Mouse (Mus musculus): ENCODE measurements around the gene Ptov1. TPM values are rescaled to one million over a fixed set of nuclear protein-coding genes. Genes with fewer than 3 reads are reported as not detected.

The Ptov1 gene
- total and polyA plus RNA-seq, 3 experiments: 33.2 to 145 (median 75.4) TPM

DNA sequence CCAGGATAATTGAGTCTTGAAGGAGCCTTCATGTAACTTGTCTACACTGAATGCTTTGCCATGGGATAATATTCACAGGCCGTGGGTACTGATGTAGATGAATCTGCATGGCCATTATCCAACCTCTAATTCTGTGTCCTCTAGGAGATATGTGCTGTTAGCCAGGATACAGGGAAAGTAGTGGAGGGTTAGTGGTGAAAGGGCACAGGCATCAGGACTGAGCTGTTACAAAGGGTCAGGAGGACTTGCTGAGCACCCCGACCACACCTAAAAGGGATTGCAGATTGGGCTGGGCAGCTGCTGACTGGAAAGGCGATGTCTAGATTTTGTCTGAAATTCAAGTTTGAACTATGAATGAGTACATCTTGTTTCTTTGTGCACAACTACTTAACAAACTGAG lies 49.1 kb downstream of the Ptov1 start:
- Histone ChIP-seq H3K4me3 (ENCODE audit: low read depth, low read length) (no peak overlapping the region; the same call in 1 of the 2 replicates), H3K9me3 (replicated peaks) (no peaks in the 10 kb centered on the region), H3K4me1 (ENCODE audit: insufficient read depth, low read depth, low read length) (peaks cover 76% of the 10 kb centered on the region), H3K36me3 (replicated peaks) (peaks cover 85% of the 10 kb centered on the region), H3K27me3 (ENCODE audit: insufficient read depth, low read length) (no peaks in the 10 kb centered on the region)
- no peak for DNase-seq (ENCODE audit: low spot score)
- ATAC-seq (ENCODE audit: extremely low read depth, insufficient number of reproducible peaks, low FRiP score, poor library complexity, severe bottlenecking): no peak
- no peak for TF ChIP-seq GATA1 (IDR thresholded peaks at IDR 0.05; ENCODE audit: borderline replicate concordance, low read length)
- TF ChIP-seq CTCF (IDR thresholded peaks at IDR 0.05; ENCODE audit: low read depth, low read length): no peak
- no peak for TF ChIP-seq POLR2AphosphoS5 (IDR thresholded peaks at IDR 0.05; ENCODE audit: insufficient replicate concordance, low read depth, low read length)
- TF ChIP-seq TAL1 (conservative IDR thresholded peaks at IDR 0.05; ENCODE audit: low read depth, low read length): no peak
- TF ChIP-seq GATA2 (IDR thresholded peaks at IDR 0.05; ENCODE audit: borderline replicate concordance, low read depth, low read length): no peak

DNA sequence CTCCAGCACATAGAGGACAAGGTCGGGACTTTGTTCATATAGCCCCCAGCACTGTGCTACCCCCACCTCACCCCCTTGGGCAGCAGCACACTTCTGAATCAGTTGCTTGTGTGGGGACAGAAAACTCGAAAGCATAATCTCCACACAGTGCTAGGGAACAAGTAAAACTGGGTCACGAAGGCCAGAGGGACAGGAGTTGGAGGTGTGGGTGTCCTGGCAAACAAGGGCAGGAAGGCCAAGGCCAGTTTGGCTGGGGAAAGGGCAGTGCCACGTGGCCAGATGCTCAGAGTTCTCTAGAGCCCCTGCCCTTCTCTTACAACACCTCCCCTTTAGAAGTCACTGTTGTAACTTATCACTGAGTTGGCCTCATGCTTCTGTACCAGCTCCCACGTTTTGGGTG lies 49.7 kb downstream of the Ptov1 start:
- DNase-seq (ENCODE audit: low spot score) (no peak), ATAC-seq (ENCODE audit: extremely low read depth, insufficient number of reproducible peaks, low FRiP score, poor library complexity, severe bottlenecking) (no peak)
- Histone ChIP-seq H3K36me3 (replicated peaks) (peaks cover 82% of the 10 kb centered on the region), H3K4me3 (ENCODE audit: low read depth, low read length) (peak overlapping the region; percentile 88; the same call in 1 of the 2 replicates), H3K4me1 (ENCODE audit: insufficient read depth, low read depth, low read length) (peaks cover 75% of the 10 kb centered on the region), H3K27me3 (ENCODE audit: insufficient read depth, low read length) (no peaks in the 10 kb centered on the region), H3K9me3 (replicated peaks) (no peaks in the 10 kb centered on the region)
- TF ChIP-seq GATA2 (IDR thresholded peaks at IDR 0.05; ENCODE audit: borderline replicate concordance, low read depth, low read length) (no peak), GATA1 (IDR thresholded peaks at IDR 0.05; ENCODE audit: borderline replicate concordance, low read length) (no peak), POLR2AphosphoS5 (IDR thresholded peaks at IDR 0.05; ENCODE audit: insufficient replicate concordance, low read depth, low read length) (no peak), CTCF (IDR thresholded peaks at IDR 0.05; ENCODE audit: low read depth, low read length) (no peak), TAL1 (conservative IDR thresholded peaks at IDR 0.05; ENCODE audit: low read depth, low read length) (no peak)

- DNase-seq (ENCODE audit: low spot score) (no peak), ATAC-seq (ENCODE audit: extremely low read depth, insufficient number of reproducible peaks, low FRiP score, poor library complexity, severe bottlenecking) (no peak)
- no peaks in the 10 kb centered on the region for H3K9me3 ChIP-seq (replicated peaks)
- peaks cover 82% of the 10 kb centered on the region for H3K36me3 ChIP-seq (replicated peaks)
- no peaks in the 10 kb centered on the region for H3K27me3 ChIP-seq (ENCODE audit: insufficient read depth, low read length)
- H3K4me3 ChIP-seq (ENCODE audit: low read depth, low read length): peak overlapping the region; percentile 88
- TF ChIP-seq TAL1 (conservative IDR thresholded peaks at IDR 0.05; ENCODE audit: low read depth, low read length): no peak
- TF ChIP-seq GATA2 (IDR thresholded peaks at IDR 0.05; ENCODE audit: borderline replicate concordance, low read depth, low read length): no peak
- TF ChIP-seq GATA1 (IDR thresholded peaks at IDR 0.05; ENCODE audit: borderline replicate concordance, low read length): no peak
- no peak for TF ChIP-seq CTCF (IDR thresholded peaks at IDR 0.05; ENCODE audit: low read depth, low read length)
- TF ChIP-seq POLR2AphosphoS5 (IDR thresholded peaks at IDR 0.05; ENCODE audit: insufficient replicate concordance, low read depth, low read length): no peak
- peaks cover 75% of the 10 kb centered on the region for H3K4me1 ChIP-seq (ENCODE audit: insufficient read depth, low read depth, low read length)
These were observed 50.2 kb downstream of the Ptov1 start for GRCm38 (mm10) chr7:44819391-44819790.

DNA sequence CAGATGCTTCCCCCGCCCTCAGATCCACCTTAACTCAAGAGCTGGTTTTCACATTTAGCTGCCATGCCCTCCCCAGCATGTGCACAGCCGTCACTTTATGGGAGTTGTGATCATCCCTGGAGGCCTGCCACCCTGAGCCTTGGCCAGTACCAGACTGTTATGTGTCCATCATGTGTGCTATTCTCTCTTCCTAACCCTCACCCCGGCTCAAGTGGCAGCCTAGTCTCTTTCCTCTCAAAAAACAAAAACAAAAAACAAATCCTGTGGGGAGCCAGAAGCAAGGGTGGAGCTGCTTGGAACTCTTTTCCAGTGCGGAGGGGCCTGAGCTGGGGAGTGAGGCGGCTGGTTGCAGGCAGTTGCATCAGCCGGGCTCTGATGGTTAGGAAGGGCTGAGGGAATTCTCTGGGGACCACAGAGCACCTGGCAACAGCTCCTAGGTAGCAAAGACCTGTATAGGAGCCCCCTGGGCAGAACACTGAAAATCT lies 50.8 kb downstream of the Ptov1 start:
- ATAC-seq (ENCODE audit: extremely low read depth, insufficient number of reproducible peaks, low FRiP score, poor library complexity, severe bottlenecking) (no peak), DNase-seq (ENCODE audit: low spot score) (peak; percentile 56)
- H3K36me3 ChIP-seq (replicated peaks): peaks cover 82% of the 10 kb centered on the region
- H3K4me3 ChIP-seq (ENCODE audit: low read depth, low read length): peak overlapping the region; percentile 88
- no peaks in the 10 kb centered on the region for H3K27me3 ChIP-seq (ENCODE audit: insufficient read depth, low read length)
- no peak for TF ChIP-seq POLR2AphosphoS5 (IDR thresholded peaks at IDR 0.05; ENCODE audit: insufficient replicate concordance, low read depth, low read length)
- no peak for TF ChIP-seq CTCF (IDR thresholded peaks at IDR 0.05; ENCODE audit: low read depth, low read length)
- no peak for TF ChIP-seq GATA2 (IDR thresholded peaks at IDR 0.05; ENCODE audit: borderline replicate concordance, low read depth, low read length)
- TF ChIP-seq GATA1 (IDR thresholded peaks at IDR 0.05; ENCODE audit: borderline replicate concordance, low read length): no peak
- TF ChIP-seq TAL1 (conservative IDR thresholded peaks at IDR 0.05; ENCODE audit: low read depth, low read length): no peak
- H3K4me1 ChIP-seq (ENCODE audit: insufficient read depth, low read depth, low read length): peaks cover 74% of the 10 kb centered on the region
- H3K9me3 ChIP-seq (replicated peaks): no peaks in the 10 kb centered on the region

- Histone ChIP-seq H3K4me3 (ENCODE audit: low read depth, low read length) (peak overlapping the region; percentile 88), H3K9me3 (replicated peaks) (no peaks in the 10 kb centered on the region), H3K36me3 (replicated peaks) (peaks cover 82% of the 10 kb centered on the region), H3K27me3 (ENCODE audit: insufficient read depth, low read length) (no peaks in the 10 kb centered on the region), H3K4me1 (ENCODE audit: insufficient read depth, low read depth, low read length) (peaks cover 68% of the 10 kb centered on the region)
- TF ChIP-seq POLR2AphosphoS5 (IDR thresholded peaks at IDR 0.05; ENCODE audit: insufficient replicate concordance, low read depth, low read length): no peak
- TF ChIP-seq GATA2 (IDR thresholded peaks at IDR 0.05; ENCODE audit: borderline replicate concordance, low read depth, low read length): no peak
- no peak for TF ChIP-seq CTCF (IDR thresholded peaks at IDR 0.05; ENCODE audit: low read depth, low read length)
- TF ChIP-seq GATA1 (IDR thresholded peaks at IDR 0.05; ENCODE audit: borderline replicate concordance, low read length): no peak
- TF ChIP-seq TAL1 (conservative IDR thresholded peaks at IDR 0.05; ENCODE audit: low read depth, low read length): no peak
- DNase-seq (ENCODE audit: low spot score): no peak
- ATAC-seq (ENCODE audit: extremely low read depth, insufficient number of reproducible peaks, low FRiP score, poor library complexity, severe bottlenecking): no peak
These were observed 51.4 kb downstream of the Ptov1 start for GRCm38 (mm10) chr7:44818164-44818563.

- H3K36me3 ChIP-seq (replicated peaks): peaks cover 82% of the 10 kb centered on the region
- no peaks in the 10 kb centered on the region for H3K27me3 ChIP-seq (ENCODE audit: insufficient read depth, low read length)
- no peaks in the 10 kb centered on the region for H3K9me3 ChIP-seq (replicated peaks)
- H3K4me1 ChIP-seq (ENCODE audit: insufficient read depth, low read depth, low read length): peaks cover 67% of the 10 kb centered on the region
- no peak for DNase-seq (ENCODE audit: low spot score)
- TF ChIP-seq TAL1 (conservative IDR thresholded peaks at IDR 0.05; ENCODE audit: low read depth, low read length) (no peak), CTCF (IDR thresholded peaks at IDR 0.05; ENCODE audit: low read depth, low read length) (no peak), POLR2AphosphoS5 (IDR thresholded peaks at IDR 0.05; ENCODE audit: insufficient replicate concordance, low read depth, low read length) (no peak), GATA2 (IDR thresholded peaks at IDR 0.05; ENCODE audit: borderline replicate concordance, low read depth, low read length) (no peak), GATA1 (IDR thresholded peaks at IDR 0.05; ENCODE audit: borderline replicate concordance, low read length) (no peak)
- no peak for ATAC-seq (ENCODE audit: extremely low read depth, insufficient number of reproducible peaks, low FRiP score, poor library complexity, severe bottlenecking)
- peak overlapping the region; percentile 88 for H3K4me3 ChIP-seq (ENCODE audit: low read depth, low read length)
These were observed 52.1 kb downstream of the Ptov1 start for GRCm38 (mm10) chr7:44817441-44817840.
